Mouse (Mus musculus) heart, embryonic 10.5 days (tissue): Measurements from ENCODE around the gene Sprr2k. TPM values are rescaled to one million over a fixed set of nuclear protein-coding genes. Genes with fewer than 3 reads are reported as not detected.
"Not testable (repeated sequence)": the region's sequence is repeated elsewhere in the genome, so short reads cannot be mapped to it uniquely, and the experiment has no call there.

Source experiments
- DNase-seq: peaks from one replicate; pipeline ENCODE4 v3.0.0-alpha.2; 2017; ENCODE audit warnings: low spot score
- H3K27ac ChIP-seq: fragments of 300-500 bp; sonication (generic); 2 replicates; pipeline ENCODE4 v1.5.1; 2016; ENCODE audit warnings: mild to moderate bottlenecking
- H3K27me3 ChIP-seq: fragments of 300-500 bp; sonication (generic); 2 replicates; pipeline ENCODE4 v1.6.1; 2016; ENCODE audit warnings: mild to moderate bottlenecking; ENCODE audit not compliant: poor library complexity, insufficient read depth, severe bottlenecking
- H3K36me3 ChIP-seq: fragments of 300-500 bp; sonication (generic); 2 replicates; pipeline ENCODE4 v1.6.1; 2016; ENCODE audit warnings: mild to moderate bottlenecking, moderate library complexity
- H3K4me1 ChIP-seq: fragments of 300-500 bp; sonication (generic); 2 replicates; pipeline ENCODE4 v1.6.1; 2016; ENCODE audit warnings: mild to moderate bottlenecking
- H3K4me3 ChIP-seq: fragments of 300-500 bp; sonication (generic); 2 replicates; pipeline ENCODE4 v1.5.1; 2016; ENCODE audit warnings: mild to moderate bottlenecking, moderate library complexity
- H3K9me3 ChIP-seq: fragments of 300-500 bp; sonication (generic); 2 replicates; pipeline ENCODE4 v1.6.1; 2016; ENCODE audit warnings: mild to moderate bottlenecking, moderate library complexity
- WGBS: fragments of 180-500 bp; shearing (Covaris S2); methylation state at CpG from one replicate; pipeline ENCODE4 v1.1.7; 2016; 5-methylcytosine and 5-hydroxymethylcytosine counted together
- polyA plus RNA-seq: library from polyadenylated mRNA; unstranded; fragments of >200 nt; fragmentation: Nextera tagmentation; extraction: Ambion mirVana; gene quantifications from 2 replicates; pipeline ENCODE4 v1.2.1, GENCODE M21; 2016

Gene Sprr2k
- not detected in 2 replicates for polyA plus RNA-seq

DNA sequence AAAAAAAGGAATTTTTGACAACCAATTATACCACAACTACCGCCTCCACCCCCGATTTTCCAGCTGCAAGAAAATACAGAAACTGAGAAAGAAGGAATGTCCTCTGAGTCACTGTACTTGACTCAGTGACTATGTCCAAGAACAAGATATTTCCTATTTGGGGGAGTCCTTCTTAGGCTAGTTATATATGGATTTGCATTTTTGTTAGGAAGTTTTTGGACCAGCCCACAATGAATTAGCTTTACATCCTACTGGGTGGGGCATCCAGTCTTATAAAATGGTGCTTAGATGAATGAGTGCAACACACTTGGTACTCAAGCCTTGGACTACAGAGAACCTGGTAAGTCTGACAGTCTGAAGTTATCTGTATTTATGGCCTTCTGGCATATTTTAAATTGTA, at the start of gene Sprr2k:
TSS of gene Sprr2k (plus strand) at position 301 of the 400 bp plus-strand sequence.
- Histone ChIP-seq H3K4me3 (no peak within 1 kb of the TSS), H3K36me3 (no peaks in the 10 kb centered on the region), H3K27ac (no peak within 1 kb of the TSS), H3K27me3 (no peaks in the 10 kb centered on the region), H3K4me1 (no peaks in the 10 kb centered on the region), H3K9me3 (no peaks in the 10 kb centered on the region)
- 88% methylated on average over 2 of the region's 2 CpGs for WGBS
- no peak for DNase-seq

DNA sequence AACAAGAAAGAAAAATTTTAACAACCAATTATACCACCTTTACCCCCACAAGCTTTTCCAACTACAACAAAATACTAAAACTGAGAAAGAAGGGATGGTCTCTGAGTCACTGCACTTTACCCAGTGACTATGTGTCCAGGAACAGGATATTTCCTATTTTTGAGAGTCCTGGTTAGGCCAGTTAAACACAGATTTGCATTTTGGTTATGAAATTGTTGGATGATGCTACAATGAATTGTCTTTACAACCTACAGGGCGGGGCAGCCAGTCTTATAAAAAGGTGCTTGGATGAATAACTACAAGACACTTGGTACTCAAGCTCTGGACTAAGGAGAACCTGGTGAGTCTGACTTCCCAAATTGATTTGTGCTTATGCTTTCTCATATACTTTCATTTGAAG, 47.0 kb upstream of the Sprr2k start, which contains the start of gene Sprr2h:
TSS of gene Sprr2h (plus strand) at position 301 of the 400 bp plus-strand sequence.
- H3K27ac ChIP-seq: no peak within 1 kb of the TSS
- H3K27me3 ChIP-seq: no peaks in the 10 kb centered on the region
- H3K9me3 ChIP-seq: no peaks in the 10 kb centered on the region
- WGBS: 83% methylated on average over 1 of the region's 1 CpGs
- H3K4me3 ChIP-seq: no peak within 1 kb of the TSS
- DNase-seq: no peak
- H3K4me1 ChIP-seq: no peaks in the 10 kb centered on the region
- no peaks in the 10 kb centered on the region for H3K36me3 ChIP-seq

DNA sequence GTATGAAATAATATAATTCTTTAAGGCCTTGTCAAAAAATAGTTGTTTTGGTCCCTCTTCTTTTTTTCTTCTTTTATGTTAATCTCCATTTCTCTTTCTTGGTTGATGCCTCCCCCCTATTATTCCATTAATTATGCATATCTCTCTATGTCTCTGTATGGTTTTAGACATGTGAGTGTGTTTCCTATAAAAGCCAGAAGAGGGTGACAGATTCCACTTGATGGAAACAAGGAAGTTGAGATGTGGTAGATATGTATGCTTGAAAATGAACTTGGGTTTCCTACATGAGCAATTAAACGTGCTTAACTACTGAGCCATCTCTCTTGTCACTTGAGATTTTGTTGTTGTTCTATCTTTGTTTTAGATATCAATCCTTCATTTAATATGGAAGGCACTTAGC, 38.1 kb upstream of the Sprr2k start:
- DNase-seq: no peak
- WGBS: 37% methylated on average over 1 of the region's 1 CpGs
- H3K4me3 ChIP-seq: no peak overlapping the region

DNA sequence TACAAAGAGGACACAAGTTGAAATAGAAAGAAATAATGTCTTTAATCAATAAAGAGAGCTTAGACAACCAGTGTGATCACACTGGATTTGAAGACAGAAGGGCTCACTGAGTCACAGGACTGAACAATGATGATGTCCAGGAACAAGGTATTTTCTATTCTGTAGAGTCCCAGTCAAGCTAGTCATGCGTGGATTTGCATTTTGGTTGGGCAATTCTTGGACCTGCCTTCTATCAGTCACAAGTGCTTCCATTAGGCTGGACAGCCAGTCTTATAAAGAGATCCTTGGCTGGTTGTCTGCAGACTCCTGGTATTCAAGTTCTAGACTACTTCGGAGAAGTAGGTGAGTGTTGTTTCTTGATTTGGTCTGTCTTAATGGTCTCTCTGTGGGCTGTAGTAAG, 24.7 kb upstream of the Sprr2k start, which contains the start of gene Sprr2i:
TSS of gene Sprr2i (plus strand) at position 301 of the 400 bp plus-strand sequence.
- no peaks in the 10 kb centered on the region for H3K27me3 ChIP-seq
- DNase-seq: no peak
- no peaks in the 10 kb centered on the region for H3K4me1 ChIP-seq
- H3K4me3 ChIP-seq: no peak within 1 kb of the TSS
- H3K36me3 ChIP-seq: no peaks in the 10 kb centered on the region
- H3K9me3 ChIP-seq: no peaks in the 10 kb centered on the region
- no peak within 1 kb of the TSS for H3K27ac ChIP-seq
- WGBS: 91% methylated on average over 2 of the region's 2 CpGs

More for the DNA sequence above, 38.1 kb upstream of the Sprr2k start:
- Histone ChIP-seq H3K36me3 (no peaks in the 10 kb centered on the region), H3K4me1 (no peaks in the 10 kb centered on the region), H3K27ac (no peak overlapping the region), H3K9me3 (no peaks in the 10 kb centered on the region), H3K27me3 (no peaks in the 10 kb centered on the region)

GRCm38 (mm10) chr3:92417782-92418181, 14.6 kb upstream of the Sprr2k start, which contains the start of gene Sprr2j-ps:
TSS of gene Sprr2j-ps (plus strand) at chr3:92418082.
- Histone ChIP-seq H3K4me3 (no peak within 1 kb of the TSS), H3K27me3 (no peaks in the 10 kb centered on the region), H3K4me1 (no peaks in the 10 kb centered on the region), H3K27ac (no peak within 1 kb of the TSS), H3K9me3 (no peaks in the 10 kb centered on the region), H3K36me3 (no peaks in the 10 kb centered on the region)
- DNase-seq: no peak
- WGBS: 84% methylated on average over 2 of the region's 2 CpGs

DNA sequence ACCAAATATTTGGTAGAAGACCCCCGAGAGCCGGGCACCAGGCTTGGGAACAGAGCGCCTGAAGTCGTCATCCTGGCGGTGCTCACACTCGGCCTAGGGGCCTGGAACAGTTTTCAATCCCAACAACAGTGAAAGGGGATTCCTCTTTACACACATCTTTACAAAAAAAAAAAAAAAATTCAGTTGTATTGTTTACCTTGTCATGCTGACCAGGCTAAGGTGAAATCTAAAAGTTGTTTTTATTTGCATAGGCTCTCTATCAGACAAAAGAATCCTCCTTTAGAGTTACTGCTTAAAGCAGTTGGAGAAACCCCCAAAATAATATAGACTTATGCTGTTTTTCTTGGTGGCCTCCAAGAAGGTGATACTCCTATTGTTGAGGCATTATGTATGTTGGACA, 3.1 kb upstream of the Sprr2k start, which contains the start of gene Gm9774:
TSS of gene Gm9774 (minus strand) at position 101 of the 400 bp plus-strand sequence.
- Histone ChIP-seq H3K4me3 (no peak within 1 kb of the TSS), H3K36me3 (no peaks in the 10 kb centered on the region), H3K4me1 (no peaks in the 10 kb centered on the region), H3K27ac (no peak within 1 kb of the TSS), H3K9me3 (no peaks in the 10 kb centered on the region), H3K27me3 (no peaks in the 10 kb centered on the region)
- DNase-seq: no peak
- 90% methylated on average over 6 of the region's 6 CpGs for WGBS

DNA sequence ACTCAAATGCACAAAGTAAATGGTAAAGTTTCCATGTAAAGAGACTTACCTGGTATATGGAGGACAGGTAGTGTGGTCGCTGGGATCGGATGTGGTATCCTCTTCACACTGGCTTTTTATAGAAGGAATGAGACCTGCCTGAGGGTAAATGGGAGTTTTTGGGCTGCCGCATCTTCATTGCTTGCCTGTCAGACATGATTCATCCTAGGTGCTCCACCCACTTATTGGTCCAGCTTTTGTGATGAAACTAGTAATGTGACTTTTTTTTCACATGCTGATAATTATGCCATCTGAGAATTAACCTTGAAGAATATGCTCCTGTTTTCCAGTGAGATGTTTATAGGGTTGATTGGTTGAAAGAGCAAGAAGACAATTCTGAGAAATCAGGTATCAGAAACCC, 6.3 kb downstream of the Sprr2k start, which contains the start of gene Sprr1b:
TSS of gene Sprr1b (minus strand) at position 101 of the 400 bp plus-strand sequence.
- Histone ChIP-seq H3K9me3 (no peaks in the 10 kb centered on the region), H3K36me3 (no peaks in the 10 kb centered on the region), H3K27me3 (no peaks in the 10 kb centered on the region), H3K4me1 (no peaks in the 10 kb centered on the region), H3K27ac (no peak within 1 kb of the TSS), H3K4me3 (no peak within 1 kb of the TSS)
- WGBS: 89% methylated on average over 3 of the region's 3 CpGs
- no peak for DNase-seq

DNA sequence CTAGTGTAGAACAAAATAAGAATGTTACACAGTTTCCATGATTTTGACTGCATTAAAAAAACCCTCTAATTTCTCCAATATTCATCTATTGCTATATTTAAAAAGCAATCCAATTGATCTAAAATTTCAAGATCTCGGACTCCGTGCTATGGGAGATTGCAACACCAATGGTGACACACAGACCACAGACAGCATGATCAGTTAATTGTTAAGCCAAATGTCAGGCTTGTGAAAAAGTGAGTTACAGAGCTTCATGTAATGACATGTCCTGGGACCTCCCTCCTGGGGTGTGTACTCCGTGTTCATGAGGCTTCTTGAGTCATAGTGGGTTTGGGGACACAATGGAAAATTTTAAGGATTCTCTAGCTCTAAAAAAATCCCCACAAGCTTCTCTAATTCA, 7.8 kb downstream of the Sprr2k start:
- no peak for DNase-seq
- H3K4me3 ChIP-seq: no peak overlapping the region
- H3K36me3 ChIP-seq: no peaks in the 10 kb centered on the region
- 83% methylated on average over 3 of the region's 3 CpGs for WGBS
- no peaks in the 10 kb centered on the region for H3K4me1 ChIP-seq
- H3K27ac ChIP-seq: no peak overlapping the region
- no peaks in the 10 kb centered on the region for H3K9me3 ChIP-seq
- H3K27me3 ChIP-seq: no peaks in the 10 kb centered on the region

GRCm38 (mm10) chr3:92455151-92455550, 22.8 kb downstream of the Sprr2k start:
- H3K4me3 ChIP-seq: no peak overlapping the region
- no peak for DNase-seq
- H3K9me3 ChIP-seq: no peaks in the 10 kb centered on the region
- H3K36me3 ChIP-seq: no peaks in the 10 kb centered on the region
- no peak overlapping the region for H3K27ac ChIP-seq
- WGBS: 75% methylated on average over 5 of the region's 5 CpGs
- no peaks in the 10 kb centered on the region for H3K4me1 ChIP-seq
- H3K27me3 ChIP-seq: no peaks in the 10 kb centered on the region; the same call in 1 of the 2 replicates

- H3K9me3 ChIP-seq: no peaks in the 10 kb centered on the region
- no peak within 1 kb of the TSS for H3K4me3 ChIP-seq
- no peak for DNase-seq
- H3K27me3 ChIP-seq: no peaks in the 10 kb centered on the region; the same call in 1 of the 2 replicates
- H3K27ac ChIP-seq: no peak within 1 kb of the TSS
- no peaks in the 10 kb centered on the region for H3K36me3 ChIP-seq
- H3K4me1 ChIP-seq: no peaks in the 10 kb centered on the region
- 73% methylated on average over 2 of the region's 2 CpGs for WGBS
Measured at GRCm38 (mm10) chr3:92458620-92459019, 26.2 kb downstream of the Sprr2k start, which contains the start of gene Sprr3. TSS of gene Sprr3 (minus strand) at chr3:92458720.

- Histone ChIP-seq H3K36me3 (no peaks in the 10 kb centered on the region), H3K4me3 (no peak overlapping the region), H3K9me3 (no peaks in the 10 kb centered on the region), H3K27me3 (no peaks in the 10 kb centered on the region), H3K27ac (no peak overlapping the region), H3K4me1 (no peaks in the 10 kb centered on the region)
- DNase-seq: no peak
- 84% methylated on average over 1 of the region's 1 CpGs for WGBS
Measured at GRCm38 (mm10) chr3:92466576-92466975, 34.2 kb downstream of the Sprr2k start.

DNA sequence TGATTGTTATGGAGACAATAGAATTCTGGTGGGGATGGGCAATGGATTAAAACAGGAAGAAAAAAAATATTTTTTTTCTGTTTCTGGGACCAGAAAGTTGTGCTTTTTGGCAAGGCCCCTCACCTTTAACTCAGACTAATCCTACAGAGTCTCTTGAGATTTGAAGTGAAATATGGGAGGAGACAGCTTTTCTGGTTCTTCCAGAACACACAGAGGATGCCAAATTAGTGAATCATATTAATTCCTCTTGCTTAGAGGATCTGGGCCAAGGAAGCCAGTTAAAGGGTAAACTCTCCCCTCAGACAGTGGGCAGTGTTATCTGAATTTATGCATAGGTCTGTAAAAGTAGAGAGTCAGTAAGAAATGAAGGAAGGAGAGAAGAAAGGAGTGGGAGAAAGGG, 35.0 kb downstream of the Sprr2k start:
- H3K27me3 ChIP-seq: no peaks in the 10 kb centered on the region
- H3K27ac ChIP-seq: no peak overlapping the region
- DNase-seq: no peak
- no peaks in the 10 kb centered on the region for H3K9me3 ChIP-seq
- H3K36me3 ChIP-seq: no peaks in the 10 kb centered on the region
- H3K4me1 ChIP-seq: no peaks in the 10 kb centered on the region
- H3K4me3 ChIP-seq: no peak overlapping the region

- no peak overlapping the region for H3K4me3 ChIP-seq
- no peak overlapping the region for H3K27ac ChIP-seq
- no peaks in the 10 kb centered on the region for H3K4me1 ChIP-seq
- 69% methylated on average over 2 of the region's 2 CpGs for WGBS
- no peaks in the 10 kb centered on the region for H3K27me3 ChIP-seq
- no peak for DNase-seq
- H3K9me3 ChIP-seq: no peaks in the 10 kb centered on the region
- H3K36me3 ChIP-seq: no peaks in the 10 kb centered on the region
Measured at GRCm38 (mm10) chr3:92470111-92470510, 37.7 kb downstream of the Sprr2k start.

GRCm38 (mm10) chr3:92481249-92481648, 48.9 kb downstream of the Sprr2k start:
- H3K4me1 ChIP-seq, H3K27ac ChIP-seq, H3K27me3 ChIP-seq, H3K36me3 ChIP-seq, H3K4me3 ChIP-seq, DNase-seq, H3K9me3 ChIP-seq: not testable (repeated sequence)
